Mouse (Mus musculus) left cerebral cortex, postnatal 14 days (tissue): ENCODE data around the gene Gm28051. TPM values are rescaled to one million over a fixed set of nuclear protein-coding genes. Genes with fewer than 3 reads are reported as not detected.

Experiments
- DNase-seq, 2 experiments: peaks; one replicate each; pipeline ENCODE4 v3.0.0; 2021 to 2022; ENCODE audit warnings: low spot score in 2 of 2, mixed read lengths in 1 of 2
- intact Hi-C: fragments of 180-260 bp; cut with DNase I; formaldehyde crosslinking; loops from one replicate; pipeline ENCODE4 v1.15.1; 2025
- microRNA-seq, 2 experiments: library from miRNA; unstranded; fragments of <30 nt; microRNA quantifications; one replicate each; pipeline ENCODE4 v1.2.0; 2022
- total RNA-seq, 2 experiments: library from RNA; stranded (reverse); gene quantifications; 2 replicates each; pipeline ENCODE4 v1.2.3; 2021

Gene Gm28051
- total RNA-seq, 2 experiments from 2014 or later, result not detected

- DNase-seq, result no peak
- intact Hi-C loops, result no loop called here
Measured at GRCm38 (mm10) chr12:102672176-102672575, 85.4 kb downstream of the Gm28051 start.

DNA sequence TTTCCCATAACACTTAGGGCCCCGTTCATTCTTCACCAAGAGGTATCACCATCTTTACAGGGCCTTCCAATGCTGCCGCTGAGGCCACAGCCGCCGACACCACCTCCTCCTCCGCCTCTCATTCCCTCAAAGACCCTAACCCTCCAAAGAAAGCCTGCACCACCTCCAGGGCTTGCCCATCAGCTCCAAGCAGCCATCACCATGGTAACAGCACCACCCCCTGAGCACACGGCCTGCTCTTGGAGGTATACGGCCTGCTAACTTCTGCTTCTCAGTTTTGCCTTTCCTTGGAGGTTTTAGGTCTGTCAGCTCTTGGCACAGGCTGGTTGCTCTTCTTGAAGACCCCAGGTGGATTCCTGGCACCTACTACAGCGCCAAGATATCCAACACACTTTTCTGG is 86.7 kb downstream of the Gm28051 start:
- intact Hi-C loops, result no loop called here
- DNase-seq, result no peak

Small RNAs within 50 kb of the gene (microRNA-seq; reads per million reads assigned to microRNA genes)
- gene Mir1936, result 0.26 to 0.67 reads per million in 2 experiments

Other genes starting within 250 kb of the Gm28051 start
- gene Chga, start 202.8 kb downstream of the Gm28051 start, total RNA-seq, result 100 to 1,000 TPM; 190 to 204 TPM
- 10 to 100 TPM; 74.9 to 76.2 TPM for gene Itpk1, start 52.8 kb downstream of the Gm28051 start, total RNA-seq
- 10 to 100 TPM; 37.4 to 38.3 TPM for gene Moap1, start 14.1 kb downstream of the Gm28051 start, total RNA-seq
- 1 to 10 TPM; 4.9 to 5.1 TPM for gene Tmem251, start 14.0 kb downstream of the Gm28051 start, total RNA-seq
- gene Gon7, start within 50 bp of the Gm28051 start, total RNA-seq, result 10 to 100 TPM; 12.8 to 14.0 TPM
- 10 to 100 TPM; 33.4 to 34.5 TPM for gene Ubr7, start 202 bp upstream of the Gm28051 start, total RNA-seq
- 10 to 100 TPM; 20.6 to 21.9 TPM for gene Gm20604, start 907 bp upstream of the Gm28051 start, total RNA-seq
- 10 to 100 TPM; 17.9 TPM for gene Btbd7, start 120.7 kb upstream of the Gm28051 start, total RNA-seq
- not detected for gene Cox8c, start 141.6 kb upstream of the Gm28051 start, total RNA-seq
- 10 to 100 TPM; 43.4 TPM for gene Unc79, start 191.1 kb upstream of the Gm28051 start, total RNA-seq